Mouse (Mus musculus) 3T3-L1 (cell line): ENCODE data around the gene Cops4.

Experiments
- DNase-seq: peaks from one replicate; pipeline ENCODE4 v3.0.0-alpha.2; 2015; ENCODE audit warnings: low read depth, low spot score

Gene Cops4

GRCm38 (mm10) chr5:100536638-100537037 lies 18.5 kb downstream of the Cops4 start:
- DNase-seq, result peak; percentile 75

- DNase-seq, result peak; percentile 56
These were observed 28.4 kb downstream of the Cops4 start for GRCm38 (mm10) chr5:100546294-100547080.

- no peak for DNase-seq
These were observed 30.1 kb downstream of the Cops4 start for GRCm38 (mm10) chr5:100548236-100548635.

- DNase-seq, result no peak
These were observed 31.2 kb downstream of the Cops4 start for GRCm38 (mm10) chr5:100549311-100549710.

- no peak for DNase-seq
These were observed 32.0 kb downstream of the Cops4 start for GRCm38 (mm10) chr5:100550151-100550550.

- DNase-seq, result no peak
These were observed 33.8 kb downstream of the Cops4 start for GRCm38 (mm10) chr5:100551952-100552351.

- no peak for DNase-seq
These were observed 35.3 kb downstream of the Cops4 start for GRCm38 (mm10) chr5:100553426-100553825.

GRCm38 (mm10) chr5:100557019-100557418 lies 38.9 kb downstream of the Cops4 start:
- DNase-seq, result no peak

GRCm38 (mm10) chr5:100557537-100557936 lies 39.4 kb downstream of the Cops4 start:
- DNase-seq, result no peak

GRCm38 (mm10) chr5:100558783-100559182 lies 40.7 kb downstream of the Cops4 start:
- peak; percentile 32 for DNase-seq

- no peak for DNase-seq
These were observed 41.2 kb downstream of the Cops4 start for GRCm38 (mm10) chr5:100559357-100559756.

- no peak for DNase-seq
These were observed 44.6 kb downstream of the Cops4 start for GRCm38 (mm10) chr5:100562702-100563101.

GRCm38 (mm10) chr5:100566798-100567197 lies 48.7 kb downstream of the Cops4 start:
- DNase-seq, result no peak

- DNase-seq, result peak; percentile 55
These were observed 49.3 kb downstream of the Cops4 start for GRCm38 (mm10) chr5:100567258-100568032.

- DNase-seq, result no peak
These were observed 50.1 kb downstream of the Cops4 start for GRCm38 (mm10) chr5:100568177-100568576.

GRCm38 (mm10) chr5:100568802-100569201 lies 50.7 kb downstream of the Cops4 start:
- no peak for DNase-seq

GRCm38 (mm10) chr5:100569250-100569934 lies 51.3 kb downstream of the Cops4 start:
- DNase-seq, result no peak

- DNase-seq, result no peak
These were observed 52.0 kb downstream of the Cops4 start for GRCm38 (mm10) chr5:100569997-100570595.

GRCm38 (mm10) chr5:100570716-100571115 lies 52.6 kb downstream of the Cops4 start:
- peak; percentile 43 for DNase-seq

GRCm38 (mm10) chr5:100572069-100572468 lies 54.0 kb downstream of the Cops4 start, which contains the start of gene Plac8:
Gene Plac8 (minus strand): TSS chr5:100572245.
- DNase-seq, result peak; percentile 77

GRCm38 (mm10) chr5:100573256-100573655 lies 55.1 kb downstream of the Cops4 start:
- DNase-seq, result no peak

- DNase-seq, result peak; percentile 53
These were observed 56.7 kb downstream of the Cops4 start for GRCm38 (mm10) chr5:100574771-100575170.
